Mouse (Mus musculus): ENCODE measurements around the gene Vps52.

- TF ChIP-seq CTCF (conservative IDR thresholded peaks at IDR 0.05; ENCODE audit: insufficient read depth, insufficient read length, low read depth, low read length) (no peak), POLR2A (IDR thresholded peaks at IDR 0.05; ENCODE audit: low read depth, low read length) (peak; percentile 81)
Measured at GRCm38 (mm10) chr17:33955555-33956214, at the start of gene Vps52, which contains the start of gene Rps18.

All from kidney, adult 2 months (tissue).